Mouse (Mus musculus): Measurements from ENCODE around the gene Slc11a1. TPM values are rescaled to one million over a fixed set of nuclear protein-coding genes. Genes with fewer than 3 reads are reported as not detected.
"Not testable (repeated sequence)": the region's sequence is repeated elsewhere in the genome, so short reads cannot be mapped to it uniquely, and the experiment has no call there.

Slc11a1 gene
- 13.2 and 16.5 TPM in 2 replicates for polyA plus RNA-seq (2012; rRNA removed)

DNA sequence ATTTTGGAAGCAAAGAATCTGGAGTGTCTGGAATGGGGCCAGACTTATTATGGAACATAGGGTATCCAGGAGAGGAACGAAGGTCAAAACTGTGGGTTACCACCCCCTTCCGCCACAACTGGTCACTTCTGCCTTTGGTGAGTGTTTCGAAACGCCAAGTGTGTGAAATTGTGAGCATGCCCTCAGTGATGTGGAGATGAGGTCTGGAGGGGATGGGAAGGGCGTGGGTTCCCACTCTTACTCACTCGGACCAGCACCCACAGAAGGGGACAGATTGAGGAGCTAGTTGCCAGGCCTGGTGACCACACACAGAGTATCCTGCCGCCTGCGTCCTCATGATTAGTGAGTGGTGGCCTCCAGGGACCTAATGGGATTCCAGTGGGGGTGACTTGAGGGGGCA is at the start of gene Slc11a1:
Slc11a1 (plus strand) TSS at position 216 of the 400 bp plus-strand sequence.
- DNase-seq (ENCODE audit: low spot score) = no peak

DNA sequence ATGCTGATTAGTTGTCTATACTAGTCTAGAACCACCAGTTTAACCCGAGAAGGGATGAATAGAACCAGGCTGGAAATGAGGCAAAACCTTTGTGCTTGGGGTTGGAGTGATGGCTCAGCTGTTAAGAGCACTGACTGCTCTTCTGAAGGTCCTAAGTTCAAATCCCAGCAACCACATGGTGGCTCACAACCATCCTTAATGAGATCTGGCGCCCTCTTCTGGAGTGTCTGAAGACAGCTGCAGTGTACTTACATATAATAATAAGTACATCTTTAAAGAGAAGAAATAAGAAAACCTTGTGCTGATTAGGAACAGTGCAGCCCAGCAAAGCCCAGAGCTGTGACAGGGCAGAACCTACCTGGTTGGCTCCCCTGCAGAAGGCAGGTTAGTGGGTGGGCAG is 48.1 kb upstream of the Slc11a1 start:
- not testable (repeated sequence) for DNase-seq (ENCODE audit: low spot score)

DNA sequence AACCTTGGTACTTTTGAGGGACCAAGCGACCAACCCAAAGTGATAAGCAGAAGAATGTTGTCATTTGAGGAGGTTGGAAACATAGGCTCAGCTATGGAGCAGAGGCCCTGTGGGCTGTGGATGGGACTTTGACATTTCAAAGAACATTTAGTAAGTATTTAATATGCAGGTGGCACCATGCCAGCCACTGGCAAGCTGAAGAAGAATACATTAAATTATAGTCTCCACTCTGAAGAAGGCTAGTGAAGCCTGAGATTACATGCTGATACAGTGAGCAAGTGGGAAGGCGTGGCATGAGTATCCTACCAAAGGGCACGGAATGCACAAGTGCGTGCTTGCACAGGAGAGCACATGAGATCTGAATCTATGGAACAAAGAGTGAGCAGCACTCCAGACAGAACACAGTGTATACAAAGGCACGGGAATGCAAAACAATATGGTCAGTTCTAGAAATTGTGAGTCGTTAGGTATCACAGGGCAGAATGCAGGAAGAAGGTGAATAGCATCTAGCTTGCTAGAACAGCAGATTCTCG is 45.0 kb upstream of the Slc11a1 start:
- no peak for DNase-seq (ENCODE audit: low spot score)

DNA sequence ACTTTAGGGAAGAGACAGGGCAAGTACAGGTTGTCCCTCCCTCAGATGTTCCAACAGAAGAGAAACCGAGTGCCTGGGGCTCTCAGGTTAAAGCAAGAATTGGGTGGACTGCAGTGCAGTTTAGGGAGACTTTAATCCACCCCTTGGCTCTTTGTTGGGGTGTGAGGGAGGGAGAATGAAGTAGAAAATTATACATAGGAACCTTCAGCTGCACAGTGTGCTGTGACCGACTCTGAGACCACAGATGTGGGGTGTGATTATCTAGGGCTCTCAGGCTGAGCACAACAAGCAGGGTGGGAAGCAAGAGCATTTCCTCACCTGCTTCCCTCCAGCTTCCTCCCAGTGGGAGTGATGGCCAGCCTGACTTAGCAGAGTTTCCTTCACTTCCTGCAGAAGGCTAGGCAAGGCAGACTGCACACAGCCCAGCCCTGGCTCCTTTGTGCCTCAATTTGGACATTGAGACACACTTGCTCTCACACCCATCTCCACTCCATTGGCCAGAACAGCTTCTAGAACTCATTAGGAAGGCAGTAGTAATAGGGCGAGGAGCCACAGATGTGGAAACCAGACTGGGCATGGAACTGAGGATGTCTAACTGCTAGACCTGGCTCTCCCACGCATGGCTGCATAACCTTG is 43.8 kb upstream of the Slc11a1 start:
- DNase-seq (ENCODE audit: low spot score) = no peak

DNA sequence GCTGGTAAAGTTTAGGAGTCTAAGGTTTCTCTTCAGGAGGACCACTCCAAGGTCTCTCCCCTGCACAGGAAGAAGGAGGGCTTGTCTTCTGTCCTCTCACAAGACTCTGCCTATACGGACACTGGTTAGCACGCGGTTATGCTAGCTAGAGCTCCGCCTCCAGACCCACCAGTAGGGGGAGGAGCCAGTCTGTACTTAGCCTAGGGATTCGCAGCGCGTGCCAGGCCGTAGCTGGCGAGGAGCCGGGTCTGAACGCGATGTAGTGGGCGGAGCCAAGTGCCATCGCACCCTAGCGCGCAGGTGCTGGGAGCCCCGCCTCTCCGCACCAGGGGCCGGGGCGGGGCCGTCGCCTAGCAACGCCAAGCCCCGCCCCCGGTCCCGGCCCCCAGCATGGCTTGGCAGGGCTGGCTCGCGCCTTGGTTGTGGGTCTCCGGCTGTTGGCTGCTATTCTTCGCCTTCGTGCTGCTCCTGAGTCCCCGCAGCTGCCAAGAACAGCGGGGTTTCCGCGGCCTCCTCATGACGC is 42.7 kb upstream of the Slc11a1 start:
- DNase-seq (ENCODE audit: low spot score) = peak; percentile 89

DNA sequence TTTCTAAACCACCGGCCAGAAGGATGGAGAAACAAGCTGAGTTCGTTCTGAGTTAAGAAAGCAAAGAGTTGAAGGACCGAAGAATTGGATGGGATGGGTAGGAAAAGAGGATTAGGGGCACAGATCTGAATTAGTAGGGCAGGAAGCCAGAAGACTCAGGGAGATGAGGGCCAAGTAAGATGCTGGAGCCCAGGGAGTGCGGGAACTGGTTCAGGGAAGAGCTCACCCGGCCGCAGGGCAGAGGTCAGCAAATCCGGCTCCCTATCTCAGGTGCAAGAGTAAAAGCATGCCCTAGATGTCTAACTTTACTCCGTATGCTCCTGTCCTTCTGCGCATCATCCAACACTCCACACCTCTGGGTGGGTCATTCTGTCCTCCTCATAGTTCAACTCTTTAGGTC is 42.1 kb upstream of the Slc11a1 start:
- DNase-seq (ENCODE audit: low spot score) = no peak

DNA sequence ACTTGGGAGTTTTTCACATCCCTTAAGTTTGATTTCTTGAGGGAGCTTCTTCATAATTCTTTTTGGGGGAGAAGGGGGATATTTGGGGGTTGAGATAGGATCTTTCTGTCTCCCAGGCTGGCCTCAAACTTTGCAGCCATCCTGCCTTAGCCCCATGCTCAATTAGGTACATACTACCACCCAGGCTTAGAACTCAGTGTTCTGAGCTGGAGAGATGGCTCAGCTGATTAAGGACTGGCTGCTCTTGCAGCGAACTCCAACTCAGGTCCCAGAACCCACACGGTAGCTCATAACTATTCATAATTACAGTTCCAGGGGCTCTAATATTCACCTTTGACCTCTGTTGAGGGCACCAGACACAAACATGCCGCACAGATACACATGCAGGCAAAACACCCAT is 40.4 kb upstream of the Slc11a1 start:
- no peak for DNase-seq (ENCODE audit: low spot score)

DNA sequence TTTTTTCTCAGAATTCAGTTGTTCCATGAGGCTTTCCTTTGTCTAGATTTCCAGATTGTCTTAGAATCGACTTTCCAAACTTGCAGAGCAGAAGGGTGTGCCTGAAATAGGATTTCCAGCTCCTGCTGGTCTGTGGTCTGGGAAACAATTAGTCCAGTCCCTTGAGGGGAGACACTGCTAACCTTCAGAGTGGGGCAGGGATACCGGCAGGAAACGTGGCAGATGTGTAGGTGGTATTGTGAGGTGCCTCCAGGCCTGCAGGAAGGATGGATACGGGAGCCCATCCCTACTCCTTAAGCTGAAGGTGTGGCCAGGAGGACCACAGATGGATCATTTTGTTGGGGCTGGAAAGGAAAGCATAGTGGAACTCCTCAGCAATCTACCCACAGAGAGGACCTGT is 40.0 kb upstream of the Slc11a1 start:
- no peak for DNase-seq (ENCODE audit: low spot score)

DNA sequence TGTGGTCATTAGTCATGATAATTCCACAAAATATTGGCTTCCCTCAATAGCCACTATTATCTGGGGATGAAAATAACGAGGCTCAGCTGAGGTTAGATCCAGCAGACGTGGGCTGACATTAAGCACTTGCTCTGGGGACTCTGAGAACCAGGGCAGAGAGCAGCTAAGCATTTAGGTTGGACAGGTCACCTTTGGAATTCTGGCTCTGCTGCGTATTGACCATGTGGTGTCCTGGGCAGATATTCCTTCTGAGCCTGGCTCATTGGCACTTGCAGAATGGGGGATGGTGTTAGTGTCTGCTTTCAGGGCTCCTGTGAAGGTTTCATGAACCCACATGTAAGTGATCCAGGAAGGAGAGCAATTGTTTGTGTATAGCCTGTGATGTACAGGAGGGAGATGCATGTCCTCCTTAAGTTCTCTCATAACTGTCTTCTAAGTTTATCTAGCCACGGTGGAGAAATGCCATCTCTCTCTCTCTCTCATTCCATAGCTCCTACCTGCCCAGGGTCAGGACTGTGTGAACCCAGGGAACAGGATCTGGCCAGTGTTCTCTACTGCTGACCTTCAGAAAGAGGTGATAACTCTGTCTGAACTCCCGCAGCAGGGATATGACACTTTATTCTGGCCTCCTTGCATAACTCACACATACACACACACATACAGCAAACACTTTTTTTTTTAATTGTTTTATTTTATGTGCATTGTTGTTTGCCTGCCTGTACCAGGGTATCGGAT is 39.4 kb upstream of the Slc11a1 start:
- DNase-seq (ENCODE audit: low spot score) = no peak

DNA sequence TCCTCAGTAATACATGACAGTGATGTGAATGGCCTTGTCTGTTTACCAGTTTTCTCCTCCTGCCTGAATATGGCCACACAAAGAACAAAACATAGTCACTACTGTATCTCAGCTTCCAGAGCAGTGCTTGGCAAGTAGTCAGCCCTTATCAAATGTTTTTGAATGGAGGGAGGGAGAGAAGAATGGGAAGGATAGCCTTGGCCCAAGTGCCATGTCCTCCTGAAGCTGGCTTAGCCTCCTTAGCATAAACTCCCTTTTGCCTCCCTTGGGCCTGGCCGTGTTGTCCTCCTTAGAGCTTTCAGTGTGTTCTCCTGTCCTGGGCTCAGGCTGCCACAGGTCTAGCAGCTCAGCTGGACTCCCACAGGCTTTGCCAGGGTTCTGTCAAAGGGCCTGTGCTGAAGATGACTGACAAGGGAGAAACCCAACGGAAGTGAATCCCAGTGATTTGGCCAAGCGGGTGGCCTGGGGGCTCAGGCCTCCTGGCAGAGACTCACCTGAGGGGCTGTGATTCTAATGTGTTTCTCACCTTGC is 37.7 kb upstream of the Slc11a1 start:
- no peak for DNase-seq (ENCODE audit: low spot score)

DNA sequence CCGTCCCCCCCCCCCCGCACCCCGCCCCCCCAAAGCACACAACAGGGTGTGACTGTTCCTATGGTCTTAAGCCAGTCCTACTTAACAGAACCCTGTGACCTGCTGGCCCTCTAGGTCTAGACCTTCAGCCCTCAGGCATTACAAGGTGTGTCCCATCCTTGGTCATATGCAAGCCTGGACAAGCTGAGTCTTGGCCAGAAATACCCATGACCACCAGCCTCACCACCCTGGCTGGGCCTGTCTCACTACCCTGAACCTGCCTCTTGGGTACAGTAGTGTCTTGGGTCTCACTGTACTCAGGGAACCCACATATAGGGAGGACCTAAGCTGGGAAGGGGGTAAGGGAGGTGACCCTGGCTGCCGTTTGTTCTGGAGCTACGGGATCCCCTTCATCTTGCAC is 37.0 kb upstream of the Slc11a1 start:
- DNase-seq (ENCODE audit: low spot score) = no peak

DNA sequence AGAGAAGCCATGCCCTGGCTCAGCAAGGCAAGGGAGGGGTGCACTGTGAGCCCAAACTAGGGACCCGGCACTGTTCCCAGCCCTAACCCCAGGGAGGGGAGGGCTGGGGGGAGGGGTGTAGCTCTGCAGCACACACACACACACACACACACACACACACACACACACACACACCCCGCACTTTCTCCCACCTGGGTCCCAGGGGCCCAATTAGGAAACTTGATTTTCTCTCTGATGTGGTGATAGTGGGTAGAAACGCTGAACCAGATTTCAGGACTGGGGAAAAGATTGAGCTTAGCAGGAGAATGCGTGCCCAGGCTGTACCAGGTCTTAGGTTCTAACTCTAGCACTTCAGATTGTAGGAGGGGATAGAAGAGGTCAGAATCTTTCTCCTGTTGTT is 36.4 kb upstream of the Slc11a1 start:
- DNase-seq (ENCODE audit: low spot score) = no peak

DNA sequence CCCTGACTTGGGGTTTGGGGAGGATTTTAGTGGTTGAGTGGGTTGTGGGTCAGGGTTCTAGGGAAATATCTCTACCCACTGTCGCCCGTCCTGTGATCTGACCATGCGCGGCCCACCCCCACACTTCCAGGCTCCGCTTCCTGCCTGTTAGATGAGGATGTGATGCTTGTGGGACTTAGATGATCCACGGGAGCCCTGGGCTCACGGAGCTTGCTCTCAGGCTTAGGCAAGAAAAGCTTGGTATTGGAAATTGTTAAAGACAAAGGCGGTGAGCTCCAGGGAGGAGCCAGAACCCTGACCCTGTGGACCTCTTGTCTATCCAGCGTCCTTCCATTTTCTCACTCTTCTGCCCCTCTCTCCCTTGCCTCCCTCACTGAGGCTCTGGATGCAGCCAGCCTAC is 35.1 kb upstream of the Slc11a1 start:
- DNase-seq (ENCODE audit: low spot score) = no peak

DNA sequence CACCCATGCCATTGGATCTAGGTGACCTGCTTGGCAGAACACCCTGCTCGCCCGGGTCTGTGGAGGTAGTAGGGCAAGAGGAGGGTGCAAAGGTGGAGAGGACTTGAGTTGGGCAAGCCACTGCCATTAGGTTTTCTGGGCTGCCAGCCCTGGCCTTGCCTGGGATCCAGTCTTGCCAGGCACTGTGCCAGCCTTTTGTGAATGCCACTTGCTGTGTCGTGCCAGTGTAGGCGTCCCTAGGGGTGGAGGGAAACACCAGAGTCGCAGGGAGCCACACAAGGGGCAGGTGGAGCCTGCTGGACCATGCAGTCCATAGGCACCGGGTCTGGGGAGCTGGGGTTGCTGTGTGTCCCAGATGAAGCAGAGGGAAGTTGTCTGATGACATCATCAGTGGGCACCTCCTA is 34.6 kb upstream of the Slc11a1 start:
- DNase-seq (ENCODE audit: low spot score) = no peak

DNA sequence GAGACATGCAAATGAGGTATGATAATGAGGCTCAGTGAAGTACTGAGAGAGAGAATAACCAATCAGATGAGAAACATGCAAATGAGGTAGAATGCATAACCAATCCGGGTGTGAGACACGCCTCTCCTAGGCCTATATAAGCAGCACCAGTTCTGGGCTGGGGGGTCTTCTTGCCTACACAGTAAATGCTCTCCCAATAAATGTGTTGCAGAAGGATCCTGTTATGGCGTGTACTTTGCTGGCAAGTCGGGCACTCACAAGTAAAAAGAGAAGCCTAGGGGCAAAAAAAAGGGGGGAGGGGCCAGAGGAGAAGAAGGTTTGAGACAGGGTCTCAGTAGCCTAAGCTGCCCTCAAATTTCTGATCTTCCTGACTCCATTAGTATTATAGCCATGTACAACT is 34.0 kb upstream of the Slc11a1 start:
- not testable (repeated sequence) for DNase-seq (ENCODE audit: low spot score)

DNA sequence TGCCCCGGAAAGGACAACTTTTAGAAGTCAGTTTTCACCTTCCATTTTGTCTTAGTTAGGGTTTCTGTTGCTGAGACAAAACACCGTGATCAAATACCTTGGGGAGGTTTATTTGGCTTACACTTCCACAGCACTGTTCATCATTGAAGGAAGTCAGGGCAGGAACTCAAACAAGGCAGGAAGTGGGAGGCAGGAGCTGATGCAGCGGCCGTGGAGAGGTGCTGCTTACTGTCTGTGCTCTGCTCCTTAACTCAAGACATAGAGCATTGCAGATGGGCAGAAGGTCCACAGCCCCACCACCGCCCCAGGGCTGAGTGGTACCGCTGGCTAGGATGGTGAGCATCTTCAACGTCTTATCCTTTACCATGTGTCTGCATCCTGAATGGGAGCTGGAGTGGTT is 33.1 kb upstream of the Slc11a1 start:
- no peak for DNase-seq (ENCODE audit: low spot score)

DNA sequence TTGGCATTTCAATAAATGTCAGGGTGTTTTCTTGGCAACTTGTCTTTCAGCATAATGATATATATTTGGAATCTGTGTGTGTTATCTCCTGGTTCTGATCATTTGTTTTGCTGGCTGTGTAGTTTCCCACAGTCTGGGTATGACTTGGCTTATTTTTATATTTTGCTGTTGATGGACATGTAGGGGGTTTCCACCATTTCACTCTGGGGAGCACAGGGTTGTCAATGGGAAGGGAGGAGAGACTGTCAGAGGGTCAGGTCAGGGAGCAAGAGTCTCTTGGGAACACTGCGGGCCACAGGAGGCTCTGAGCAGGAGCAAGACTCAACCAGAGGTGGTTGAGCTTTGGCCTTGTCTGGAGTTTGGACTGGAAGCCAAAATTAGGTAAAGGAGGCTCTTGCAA is 32.7 kb upstream of the Slc11a1 start:
- DNase-seq (ENCODE audit: low spot score) = no peak

DNA sequence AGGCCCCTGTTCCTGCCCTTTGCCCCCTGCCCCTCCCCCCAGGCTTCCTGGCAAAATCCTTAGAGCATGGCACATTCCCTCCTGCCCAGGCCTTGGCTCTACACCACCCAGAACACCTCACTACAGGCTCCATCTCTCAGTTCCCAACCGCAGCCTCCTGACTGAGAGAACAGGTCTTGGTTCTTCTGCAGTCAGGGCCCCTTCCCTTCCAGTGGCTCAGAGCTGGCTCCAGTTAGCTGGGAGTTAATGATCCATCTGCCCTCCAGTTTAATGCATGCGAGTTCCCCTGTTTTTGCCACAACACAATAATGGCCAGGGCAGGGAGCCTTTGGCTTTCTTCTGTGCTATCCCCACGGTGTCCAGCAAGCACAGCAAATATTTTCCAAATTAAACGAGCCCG is 31.8 kb upstream of the Slc11a1 start:
- no peak for DNase-seq (ENCODE audit: low spot score)

DNA sequence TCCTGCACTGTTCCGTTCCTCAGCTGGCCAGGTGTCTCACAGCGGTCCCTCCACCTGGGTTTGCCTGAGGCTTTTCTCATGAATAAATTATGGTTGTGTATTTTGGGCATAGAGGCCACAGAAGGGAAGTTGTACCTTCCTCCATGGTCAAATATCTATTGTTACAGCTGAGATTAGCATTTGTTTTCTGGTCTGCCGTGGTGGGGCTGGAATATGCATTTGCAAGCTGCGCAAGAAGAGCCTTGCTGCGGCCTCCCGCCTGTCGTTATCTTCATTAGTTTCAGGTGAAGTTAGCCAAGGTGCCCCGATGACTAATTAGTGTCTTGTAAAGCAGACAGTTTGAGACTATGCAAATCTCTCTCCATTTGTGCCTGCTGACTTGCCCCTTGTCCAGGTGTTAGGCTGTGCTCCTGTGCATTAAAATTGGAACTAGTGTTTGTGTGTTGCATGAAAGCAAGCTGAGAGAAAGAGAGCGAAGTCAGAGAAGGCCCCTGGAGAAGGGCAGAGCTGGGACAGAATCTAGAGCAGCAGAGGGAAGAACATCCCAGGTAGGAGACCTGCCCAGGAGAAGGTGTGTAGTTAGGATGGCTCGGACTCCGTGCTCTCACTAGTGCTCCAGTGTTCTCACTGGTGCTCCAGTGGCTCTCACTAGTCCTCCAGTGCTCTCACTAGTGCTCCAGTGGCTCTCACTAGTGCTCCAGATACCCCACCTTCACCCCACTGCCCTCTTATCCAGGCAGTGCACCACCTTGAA is 30.7 kb upstream of the Slc11a1 start:
- no peak for DNase-seq (ENCODE audit: low spot score)

DNA sequence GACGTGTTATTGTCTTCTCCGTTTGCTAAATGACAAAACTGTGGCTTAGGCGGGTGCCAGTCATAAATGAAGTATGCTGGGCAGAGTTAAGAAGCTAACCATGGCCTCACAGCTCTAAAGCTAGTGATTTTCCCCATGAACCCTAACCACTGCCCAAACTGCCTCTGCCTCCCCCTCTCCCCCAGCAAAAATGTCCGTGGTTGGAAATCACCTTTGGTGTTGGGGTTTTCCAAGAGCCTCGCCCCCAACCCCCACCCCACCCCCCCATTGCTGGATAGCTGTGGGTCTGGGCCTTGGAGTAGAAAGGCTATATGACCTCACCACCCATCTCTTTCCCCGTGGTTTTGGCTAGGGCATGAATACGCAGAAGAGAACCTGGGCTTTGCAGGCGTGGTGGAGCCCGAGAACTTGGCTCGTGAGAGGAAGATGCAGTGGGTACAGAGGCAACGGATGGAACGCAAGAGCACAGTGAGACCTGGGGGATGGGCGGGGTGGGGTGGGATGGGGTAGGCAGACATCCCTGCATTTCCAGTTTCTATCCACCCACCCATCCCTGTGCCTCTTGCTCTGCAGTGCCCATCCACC is 23.7 kb upstream of the Slc11a1 start:
- DNase-seq (ENCODE audit: low spot score) = no peak

DNA sequence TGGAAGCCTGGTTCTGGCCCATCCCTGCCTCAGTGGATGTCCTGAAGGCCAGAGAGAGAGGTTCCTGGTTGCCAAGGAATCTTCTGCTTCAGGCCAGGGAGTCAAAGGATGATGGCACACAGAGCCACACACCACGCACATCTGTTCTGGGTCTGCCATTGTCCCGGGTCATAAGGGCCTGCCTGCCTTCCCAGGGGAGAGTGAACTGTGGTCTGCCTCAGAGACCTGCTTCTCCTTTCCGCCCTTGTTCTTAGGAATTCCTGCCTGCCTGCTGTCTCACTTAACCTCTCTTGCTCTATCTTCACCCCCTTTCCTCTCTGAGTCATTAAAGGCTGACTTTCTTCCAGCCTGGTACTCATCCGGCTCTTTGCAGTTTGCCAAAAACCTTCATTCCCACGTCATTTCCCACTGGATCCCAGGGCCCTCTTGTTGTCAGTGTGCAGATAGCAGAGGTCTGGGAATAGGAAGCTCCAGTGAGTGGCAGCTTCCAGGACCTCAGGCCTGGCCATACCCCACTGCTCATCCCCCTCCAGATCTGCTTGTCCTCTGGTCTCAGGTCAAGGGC is 22.4 kb upstream of the Slc11a1 start:
- no peak for DNase-seq (ENCODE audit: low spot score)

Measured in urinary bladder, adult 2 months (tissue).